Mouse (Mus musculus) cerebellum, postnatal 36 days (tissue): ENCODE results near the gene Rab7.
"Not testable (repeated sequence)": the region's sequence is repeated elsewhere in the genome, so short reads cannot be mapped to it uniquely, and the experiment has no call there.

ENCODE experiments used
- DNase-seq, 2 experiments: peaks; one replicate each; pipeline ENCODE4 v3.0.0; 2021 to 2022; ENCODE audit warnings: mixed read lengths in 2 of 2

Rab7 gene

DNA sequence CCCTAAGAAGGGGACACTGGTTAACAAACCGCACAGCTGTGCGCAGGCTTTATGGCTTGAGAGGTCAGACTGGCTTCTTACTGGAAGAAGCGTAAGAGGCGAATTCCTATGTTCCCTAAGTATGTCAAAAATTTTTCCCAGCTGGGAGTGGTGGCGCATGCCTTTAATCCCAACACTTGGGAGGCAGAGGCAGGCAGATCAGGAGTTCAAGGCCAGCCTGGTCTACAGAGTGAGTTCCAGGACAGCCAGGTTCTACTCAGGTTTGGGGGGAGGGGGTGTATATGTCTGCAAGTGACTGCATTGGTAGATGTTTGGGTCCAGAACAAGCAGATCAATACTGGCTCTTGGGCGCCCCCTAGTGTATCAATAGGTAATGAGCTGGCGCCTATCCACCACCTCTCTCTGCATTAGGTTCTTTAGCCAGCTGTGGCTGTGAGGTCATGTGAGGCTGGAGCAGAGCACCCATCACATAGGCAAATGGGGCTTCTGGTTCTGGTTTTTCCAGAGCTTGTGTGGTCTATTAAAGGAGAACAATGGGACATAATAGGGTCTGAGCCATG lies 47.3 kb downstream of the Rab7 start:
- peak; percentile 69 to 78 for DNase-seq

DNA sequence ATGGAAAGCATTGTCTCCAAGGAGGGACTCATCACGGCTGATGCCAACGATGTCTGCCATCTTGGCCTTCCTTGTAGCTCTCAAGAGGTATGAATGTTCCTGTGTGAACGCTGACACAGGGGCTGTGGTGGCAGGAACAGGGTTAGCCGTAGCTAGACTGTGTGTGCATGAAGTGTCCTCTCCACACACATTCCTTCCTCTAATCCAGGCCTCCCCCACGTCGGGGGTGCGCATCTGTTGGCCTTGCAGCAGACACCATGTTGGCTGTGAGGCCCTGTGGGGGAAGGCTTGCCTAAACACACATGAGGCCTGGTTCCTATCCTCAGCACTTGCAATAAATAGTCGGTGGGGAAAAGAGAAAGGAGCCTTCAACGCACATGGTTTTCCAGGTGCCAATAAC lies 48.5 kb downstream of the Rab7 start:
- DNase-seq: no peak

DNA sequence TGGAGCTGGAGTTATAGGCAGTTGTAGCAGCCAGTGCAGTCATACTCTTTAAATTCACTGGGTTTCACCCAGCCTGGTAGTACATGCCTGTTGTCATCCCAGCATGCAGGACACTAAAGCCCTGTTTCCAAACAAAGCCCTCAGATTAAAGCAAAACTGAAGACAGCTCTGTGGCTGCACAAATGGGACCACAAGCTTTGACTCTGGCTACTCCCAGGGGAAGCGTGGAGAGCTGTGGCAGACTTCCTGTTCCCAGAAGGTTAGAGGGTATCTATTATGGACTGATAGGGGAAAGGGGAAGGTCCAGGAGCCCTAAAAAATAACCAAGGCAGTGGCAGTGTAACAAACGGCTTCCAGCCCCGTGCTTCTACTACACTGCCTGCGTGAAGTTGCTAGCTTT lies 49.6 kb downstream of the Rab7 start:
- no peak for DNase-seq

DNA sequence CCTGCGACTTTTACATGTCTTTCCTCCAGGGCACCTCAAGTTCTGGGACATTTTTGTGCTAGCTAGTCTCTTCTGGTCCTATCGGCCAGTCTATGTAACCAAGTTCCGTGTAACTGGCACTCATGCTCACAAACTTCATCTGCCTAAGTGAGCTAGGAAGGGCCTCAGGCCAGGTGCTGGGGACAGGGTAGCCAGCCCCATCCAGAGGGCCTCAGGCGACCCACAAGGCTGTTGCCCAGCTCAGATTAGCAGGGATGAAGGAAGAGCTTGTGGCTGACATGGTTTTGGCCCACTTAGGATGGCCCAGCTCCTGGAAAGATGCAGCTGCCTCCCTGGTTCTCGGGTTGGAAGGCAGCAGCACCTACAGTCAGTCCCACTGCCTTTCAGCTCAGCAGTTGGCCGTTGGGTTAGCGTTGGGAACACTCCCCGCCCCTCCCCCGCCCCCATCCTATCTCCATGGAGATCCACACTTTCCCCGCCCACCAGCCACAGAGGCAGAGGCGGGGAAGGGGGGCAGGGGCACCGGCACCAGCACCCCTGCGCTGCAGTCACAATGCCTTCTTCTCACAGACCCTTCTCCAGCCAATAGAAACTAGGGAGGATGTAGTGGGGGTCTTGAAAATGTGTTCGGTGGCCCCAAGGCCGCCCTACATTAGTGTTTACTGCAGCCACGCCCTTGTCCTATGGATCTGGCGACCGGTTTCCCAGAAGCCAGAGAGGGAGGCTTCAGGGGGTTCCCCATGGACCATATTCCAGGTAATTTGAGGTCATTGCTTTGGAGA lies 51.1 kb downstream of the Rab7 start:
- no peak for DNase-seq

DNA sequence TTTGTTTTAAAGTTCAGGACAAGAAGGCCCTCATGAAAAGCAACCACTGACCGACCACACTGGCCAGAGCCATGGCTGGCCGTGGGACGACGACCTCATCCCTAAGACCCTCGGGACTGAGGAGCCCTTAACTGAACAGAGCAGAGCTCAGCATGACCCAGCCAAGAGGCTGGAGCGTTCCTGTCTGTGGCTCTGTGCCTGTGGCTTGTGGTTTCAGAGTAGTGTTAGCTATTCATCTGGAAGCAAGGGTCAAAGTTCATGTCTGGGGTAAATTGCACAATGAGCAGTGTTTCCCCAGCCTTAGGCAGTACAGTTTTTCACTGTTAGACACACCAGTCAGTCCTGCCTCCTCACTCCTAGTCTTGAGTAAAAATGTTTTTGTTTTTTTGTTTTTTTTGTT lies 52.3 kb downstream of the Rab7 start:
- no peak for DNase-seq

DNA sequence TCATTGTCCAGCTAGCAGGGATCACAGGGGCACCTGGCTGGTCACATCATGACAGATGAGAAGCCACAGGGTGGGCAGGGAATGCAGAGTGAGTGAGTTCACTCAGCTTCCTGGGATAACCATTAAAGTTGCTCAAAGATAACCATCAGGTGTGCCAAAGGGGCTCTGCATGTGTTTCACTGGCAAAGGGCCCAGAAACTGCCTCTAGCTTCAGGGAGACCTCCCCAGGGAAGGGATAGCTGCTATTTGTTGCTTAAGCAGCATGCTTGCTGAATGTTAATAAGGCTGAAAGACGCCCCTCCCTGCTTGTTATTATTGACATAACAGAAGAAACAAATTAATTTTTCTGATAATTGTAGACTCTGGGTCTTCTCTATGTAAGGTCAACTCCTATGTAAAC lies 53.2 kb downstream of the Rab7 start:
- DNase-seq: no peak

DNA sequence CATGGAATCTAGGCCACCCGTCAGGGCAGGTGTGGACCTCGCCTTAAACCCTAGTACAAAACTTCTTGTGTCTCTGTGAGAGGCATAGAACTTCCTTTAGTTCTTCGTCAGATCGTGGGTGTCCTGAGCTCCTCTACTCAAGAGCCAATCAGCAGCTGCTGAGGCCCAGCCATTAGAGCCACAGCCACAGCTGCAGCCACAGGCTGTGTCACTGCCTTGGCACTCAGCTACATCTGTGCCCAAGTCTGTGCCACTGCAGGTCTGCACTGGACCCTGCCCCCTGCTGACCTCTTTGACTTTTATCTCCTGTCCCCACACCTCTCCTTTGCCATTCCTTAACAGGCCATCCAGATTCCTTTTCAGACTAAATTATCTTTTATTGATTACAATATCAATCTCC lies 53.9 kb downstream of the Rab7 start:
- no peak for DNase-seq

DNA sequence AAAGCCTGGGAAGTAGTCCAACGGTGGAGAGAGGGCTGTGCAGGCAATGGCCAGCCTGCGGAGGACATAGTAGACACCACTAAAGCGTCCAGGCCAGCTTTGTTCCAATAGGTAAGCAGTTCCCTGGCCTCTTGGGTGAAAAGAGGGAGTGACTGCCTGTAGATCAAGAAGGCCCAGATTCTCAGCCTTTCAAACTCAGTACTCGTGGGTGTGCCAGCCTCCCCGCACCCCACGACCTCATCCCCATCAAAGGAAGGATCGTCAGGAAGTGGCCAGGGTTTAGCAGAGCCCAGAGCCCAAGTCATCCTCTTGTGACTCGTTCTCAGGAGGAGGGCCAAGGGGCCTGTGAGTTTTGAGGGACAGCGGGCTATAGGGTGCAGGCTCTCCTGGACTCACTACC lies 62.6 kb downstream of the Rab7 start:
- DNase-seq: no peak

DNA sequence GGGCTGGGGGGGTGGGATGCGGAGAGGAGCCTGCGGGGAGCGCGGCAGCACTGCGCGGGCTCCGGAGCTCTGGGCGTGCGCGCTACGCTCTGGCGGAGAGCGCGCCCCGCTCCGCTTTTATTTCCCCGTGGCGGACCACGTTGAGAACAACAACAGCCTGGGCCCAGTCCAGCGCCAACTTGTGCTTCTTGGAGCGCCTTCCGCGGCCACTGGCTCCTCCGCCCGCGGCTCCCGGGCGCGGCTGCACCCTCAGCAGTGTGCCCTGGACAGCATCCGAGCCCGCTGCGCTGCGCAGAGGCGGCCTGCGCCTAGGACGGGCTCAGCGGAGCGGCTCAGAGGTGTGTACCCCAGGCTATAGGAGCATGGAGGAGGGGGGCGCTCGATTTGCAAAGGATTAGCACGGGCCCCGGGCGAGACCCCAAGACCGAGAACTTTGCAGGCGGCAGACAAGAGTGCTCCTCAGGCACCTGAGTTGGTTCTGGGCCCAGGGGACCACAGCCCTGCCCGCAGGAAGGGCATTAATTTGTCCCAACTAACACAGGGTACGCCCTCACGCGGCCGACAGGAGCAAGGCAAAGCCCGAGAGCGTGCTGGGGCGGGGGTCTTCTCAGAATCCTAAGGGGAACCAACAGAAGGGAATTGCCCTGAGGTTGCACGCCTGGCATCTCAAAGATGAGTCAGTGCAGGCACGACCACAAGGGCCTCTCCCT lies 63.4 kb downstream of the Rab7 start, which contains the start of gene H1fx:
Gene H1fx (minus strand): TSS at position 91 of the 710 bp plus-strand sequence.
- DNase-seq: peak; percentile 74 to 79

DNA sequence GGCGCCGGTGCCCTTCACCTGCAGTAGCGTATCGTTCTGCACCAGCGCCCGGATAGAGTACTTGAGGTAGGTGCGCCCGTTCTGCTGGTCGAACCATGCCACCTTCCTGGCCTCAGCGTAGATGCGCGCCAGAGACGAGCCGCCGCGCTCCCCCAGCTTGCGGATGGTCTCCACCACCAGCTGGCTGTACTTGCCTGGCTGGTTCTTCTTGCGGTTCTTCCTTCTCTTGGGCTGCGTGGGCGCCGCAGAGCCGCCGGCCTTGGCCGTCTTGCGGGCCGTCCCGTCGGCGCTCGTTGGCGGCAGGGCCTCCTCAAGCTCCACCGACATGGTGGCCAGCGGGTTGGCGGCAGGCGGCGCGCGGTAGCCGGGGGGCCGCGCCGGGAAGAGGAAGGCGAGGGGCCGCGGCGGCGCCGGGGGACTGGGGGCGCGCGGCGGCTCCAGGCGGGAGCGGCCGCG lies 64.0 kb downstream of the Rab7 start:
- DNase-seq: peak; percentile 31 to 44

DNA sequence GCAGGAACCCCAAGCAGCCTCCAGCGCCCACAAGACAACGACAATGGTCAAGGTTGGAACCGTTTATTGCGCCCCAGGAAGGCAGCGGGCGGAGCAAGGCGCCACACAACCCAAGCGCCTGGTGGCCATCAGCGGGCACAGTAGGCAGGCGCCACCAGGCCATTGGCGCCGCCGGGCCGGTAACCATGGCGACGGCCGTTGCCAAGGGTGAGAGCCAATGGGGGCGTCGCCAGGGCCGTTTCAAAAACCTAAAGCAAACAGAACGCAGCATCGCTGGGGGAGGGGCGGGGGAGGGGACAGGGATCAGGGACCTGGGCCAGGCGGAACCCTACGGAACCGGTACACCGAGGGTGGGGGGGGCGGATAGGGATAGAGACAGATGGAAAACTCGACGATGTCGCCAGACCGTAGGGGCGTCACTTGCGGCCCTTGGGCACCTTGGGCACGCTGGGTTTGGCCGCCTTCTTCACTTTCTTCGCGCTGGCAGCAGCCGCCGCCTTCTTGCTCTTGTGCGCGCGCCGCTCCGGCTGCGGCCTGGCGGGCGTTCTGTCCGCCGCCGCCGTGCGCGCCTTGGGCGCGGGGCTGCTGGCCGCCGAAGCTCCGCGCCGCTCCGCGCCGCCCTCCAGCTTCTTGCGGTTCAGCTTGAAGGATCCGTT lies 64.6 kb downstream of the Rab7 start:
- DNase-seq: peak; percentile 77 to 84

DNA sequence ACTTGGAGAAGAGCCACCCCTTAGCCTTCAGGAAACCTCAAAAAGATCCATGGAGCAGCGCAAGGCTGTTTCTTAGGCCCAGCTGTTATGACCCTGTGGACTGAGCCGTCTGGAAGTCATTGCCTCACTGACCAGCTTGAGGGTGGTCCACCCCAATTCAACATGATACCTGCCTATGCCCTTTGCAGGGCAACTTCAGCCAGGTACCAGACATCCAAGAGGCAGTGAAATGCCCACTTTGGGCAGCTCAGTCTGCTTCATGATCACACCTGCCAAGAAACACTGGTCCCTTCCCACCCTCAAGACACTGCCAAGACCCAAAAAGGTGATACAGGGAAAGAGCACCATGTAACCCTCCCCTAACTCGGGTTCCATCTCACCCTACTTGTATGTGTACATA lies 65.3 kb downstream of the Rab7 start:
- no peak for DNase-seq

DNA sequence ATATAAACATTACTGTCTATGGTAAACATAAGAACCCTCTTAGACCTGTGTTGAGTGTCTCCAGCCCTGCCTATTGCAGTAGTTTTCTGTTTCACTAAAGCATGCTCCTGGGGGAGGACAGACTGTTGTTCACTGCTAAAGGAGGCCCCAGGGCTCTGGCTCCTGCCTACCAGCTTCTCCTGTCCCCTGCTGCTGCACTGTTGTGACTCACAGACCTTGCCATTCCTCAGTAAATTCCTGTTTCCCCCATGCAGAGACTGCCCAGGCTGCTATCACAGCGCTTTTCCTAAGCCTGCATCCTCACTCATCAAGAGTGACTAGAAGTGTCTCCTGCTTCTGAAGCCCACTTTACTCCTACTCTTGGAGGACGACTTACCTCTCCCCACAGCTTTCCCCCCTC lies 75.0 kb downstream of the Rab7 start:
- no peak for DNase-seq

DNA sequence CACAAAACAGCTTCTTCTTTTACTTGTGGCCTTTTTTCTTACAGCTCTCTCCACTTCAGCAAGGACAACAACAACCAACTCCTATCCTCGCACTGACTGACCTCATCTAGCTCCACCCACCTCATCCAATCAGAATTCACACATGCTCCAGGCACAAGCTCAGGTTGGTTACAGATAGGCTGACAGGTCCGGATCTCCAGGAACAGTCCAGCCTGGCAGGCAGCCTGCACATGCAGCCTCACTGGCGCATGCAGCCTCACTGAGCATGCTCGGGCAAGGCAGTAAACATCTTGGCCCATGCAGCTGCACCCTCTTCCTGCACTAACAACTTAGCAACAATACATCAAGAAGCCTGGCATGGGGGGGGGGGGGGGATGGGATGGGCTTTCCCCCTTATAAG lies 82.6 kb downstream of the Rab7 start:
- not testable (repeated sequence) for DNase-seq
